Mouse (Mus musculus) neural tube, embryonic 11.5 days (tissue): ENCODE results near the gene Gm17349. TPM values are rescaled to one million over a fixed set of nuclear protein-coding genes. Genes with fewer than 3 reads are reported as not detected.

Experiments
- ATAC-seq: fragments of 200-750 bp; cut with Nextera tagmentation; 2 replicates; pipeline ENCODE4 v1.8.0; 2017; ENCODE audit warnings: moderate number of reproducible peaks, mild to moderate bottlenecking, moderate TSS enrichment, moderate library complexity; ENCODE audit not compliant: insufficient read depth, low FRiP score, low TSS enrichment
- DNase-seq: peaks from one replicate; pipeline ENCODE4 v3.0.0-alpha.2; 2015; ENCODE audit warnings: low spot score
- H3K27ac ChIP-seq: fragments of 300-500 bp; sonication (generic); 2 replicates; pipeline ENCODE4 v1.5.1; 2014; ENCODE audit warnings: low read depth, mild to moderate bottlenecking, low read length
- H3K27me3 ChIP-seq: fragments of 300-500 bp; sonication (generic); 2 replicates; pipeline ENCODE4 v1.6.1; 2014; ENCODE audit warnings: mild to moderate bottlenecking, low read length, mixed read lengths; ENCODE audit not compliant: control insufficient read depth, insufficient read depth
- H3K36me3 ChIP-seq: fragments of 300-500 bp; sonication (generic); 2 replicates; pipeline ENCODE4 v1.6.1; 2014; ENCODE audit warnings: mild to moderate bottlenecking, low read length, moderate library complexity, mixed read lengths; ENCODE audit not compliant: control insufficient read depth, insufficient read depth
- H3K4me1 ChIP-seq: fragments of 300-500 bp; sonication (generic); 2 replicates; pipeline ENCODE4 v1.6.1; 2014; ENCODE audit warnings: low read length, mixed read lengths; ENCODE audit not compliant: control insufficient read depth, insufficient read depth
- H3K4me2 ChIP-seq: fragments of 300-500 bp; sonication (generic); 2 replicates; pipeline ENCODE4 v1.6.1; 2014; ENCODE audit warnings: low read depth, mild to moderate bottlenecking, moderate library complexity
- H3K4me3 ChIP-seq: fragments of 300-500 bp; sonication (generic); 2 replicates; pipeline ENCODE4 v1.5.1; 2014; ENCODE audit warnings: low read depth, low read length
- H3K9ac ChIP-seq: fragments of 300-500 bp; sonication (generic); 2 replicates; pipeline ENCODE4 v1.6.1; 2014; ENCODE audit warnings: mild to moderate bottlenecking, low read length
- H3K9me3 ChIP-seq: fragments of 300-500 bp; sonication (generic); 2 replicates; pipeline ENCODE4 v1.6.1; 2016; ENCODE audit warnings: low read length; ENCODE audit not compliant: control insufficient read depth
- WGBS: fragments of 180-500 bp; shearing (Covaris S2); extraction: QIAGEN DNeasy Blood & Tissue Kit; methylation state at CpG from one replicate; pipeline ENCODE4 v1.1.7; 2014; 5-methylcytosine and 5-hydroxymethylcytosine counted together
- polyA plus RNA-seq: library from polyadenylated mRNA; unstranded; fragments of >200 nt; fragmentation: Nextera tagmentation; extraction: Ambion mirVana; gene quantifications from 2 replicates; pipeline ENCODE4 v1.2.1, GENCODE M21; 2014

Gene Gm17349
- polyA plus RNA-seq, 1 experiment from 2014 or later: not detected

DNA sequence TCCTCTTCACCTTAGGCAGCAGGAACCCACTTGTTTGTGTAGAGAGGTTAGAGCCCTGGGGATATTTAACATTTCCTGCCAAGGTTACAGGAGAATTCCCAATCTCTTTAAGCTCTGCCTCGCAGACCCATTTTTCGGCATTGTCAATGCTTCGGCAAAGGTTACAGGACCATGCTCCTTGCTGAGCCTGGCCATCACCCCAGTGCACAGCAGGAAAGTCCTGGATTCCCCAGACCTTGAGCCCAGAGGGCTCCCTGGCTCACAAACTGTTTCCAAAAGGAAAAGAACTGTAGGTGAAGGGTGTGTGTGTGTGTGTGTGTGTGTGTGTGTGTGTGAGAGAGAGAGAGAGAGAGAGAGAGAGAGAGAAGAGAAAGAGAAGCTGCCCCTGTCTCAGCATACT lies 30.4 kb downstream of the Gm17349 start:
- no peak overlapping the region for H3K9ac ChIP-seq
- DNase-seq: no peak

DNA sequence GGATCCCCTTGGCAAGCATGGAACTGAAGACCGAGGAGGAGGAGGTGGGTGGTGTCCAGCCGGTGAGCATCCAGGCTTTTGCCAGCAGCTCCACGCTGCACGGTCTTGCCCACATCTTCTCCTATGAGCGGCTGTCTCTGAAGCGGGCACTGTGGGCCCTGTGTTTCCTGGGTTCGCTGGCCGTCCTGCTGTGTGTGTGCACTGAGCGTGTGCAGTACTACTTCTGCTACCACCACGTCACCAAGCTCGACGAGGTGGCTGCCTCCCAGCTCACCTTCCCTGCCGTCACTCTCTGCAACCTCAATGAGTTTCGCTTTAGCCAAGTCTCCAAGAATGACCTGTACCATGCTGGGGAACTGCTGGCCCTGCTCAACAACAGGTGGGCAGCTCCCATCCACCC lies 33.5 kb downstream of the Gm17349 start:
- WGBS: 80% methylated on average over 14 of the region's 14 CpGs
- ATAC-seq (no peak), DNase-seq (no peak)
- Histone ChIP-seq H3K4me3 (peak overlapping the region; percentile 72; the same call in 1 of the 2 replicates), H3K27me3 (peaks cover 18% of the 10 kb centered on the region), H3K9me3 (no peaks in the 10 kb centered on the region), H3K4me1 (no peaks in the 10 kb centered on the region), H3K9ac (no peak overlapping the region; the same call in 1 of the 2 replicates), H3K27ac (no peak overlapping the region), H3K4me2 (peak overlapping the region; percentile 95), H3K36me3 (no peaks in the 10 kb centered on the region)

More for the DNA sequence above, 30.4 kb downstream of the Gm17349 start:
- H3K27ac ChIP-seq: no peak overlapping the region
- 76% methylated on average over 3 of the region's 3 CpGs for WGBS
- H3K9me3 ChIP-seq: no peaks in the 10 kb centered on the region
- no peak overlapping the region for H3K4me3 ChIP-seq
- ATAC-seq: no peak
- H3K36me3 ChIP-seq: no peaks in the 10 kb centered on the region
- peaks cover 3% of the 10 kb centered on the region; the same call in 1 of the 2 replicates for H3K4me1 ChIP-seq
- peaks cover 14% of the 10 kb centered on the region for H3K27me3 ChIP-seq
- no peak overlapping the region for H3K4me2 ChIP-seq

DNA sequence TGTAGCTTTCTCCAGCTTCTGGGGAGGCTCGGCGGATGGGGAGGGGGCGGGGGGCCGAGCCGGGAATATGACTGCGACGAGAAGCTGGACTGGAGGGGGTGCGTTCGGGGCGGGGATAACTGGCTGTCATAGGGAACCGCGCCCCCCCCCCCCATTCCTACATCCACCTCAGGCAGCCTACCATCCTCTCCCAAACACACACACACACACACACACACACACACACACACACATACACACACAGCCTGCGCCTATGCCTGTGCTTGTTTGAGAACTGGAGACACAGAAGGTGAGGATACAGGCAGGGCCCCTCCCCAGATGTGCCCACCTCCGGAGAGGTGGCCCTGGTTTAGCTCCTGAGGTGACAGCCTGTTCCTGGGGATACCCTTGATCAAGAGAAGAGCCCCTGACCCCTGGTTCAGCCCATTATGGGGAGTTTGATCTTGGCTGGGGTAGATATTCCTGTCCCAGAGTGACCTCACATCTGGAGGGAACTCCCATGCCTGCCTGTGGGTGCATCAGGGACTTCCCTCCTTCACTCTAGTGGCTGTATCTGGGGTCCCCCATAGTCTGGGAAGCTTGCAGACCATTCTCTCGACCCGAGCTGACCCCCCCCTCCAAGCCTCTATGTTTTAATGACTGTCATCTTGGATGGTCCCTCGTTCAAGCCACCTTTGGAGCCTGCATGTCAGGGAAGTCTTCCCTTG lies 34.2 kb downstream of the Gm17349 start:
- 9% methylated on average over 13 of the region's 17 CpGs for WGBS
- Histone ChIP-seq H3K27me3 (peaks cover 21% of the 10 kb centered on the region), H3K9ac (peak overlapping the region; percentile 81), H3K4me3 (peak overlapping the region; percentile 72), H3K4me2 (peak overlapping the region; percentile 95), H3K27ac (peak overlapping the region; percentile 62), H3K9me3 (no peaks in the 10 kb centered on the region), H3K36me3 (no peaks in the 10 kb centered on the region), H3K4me1 (no peaks in the 10 kb centered on the region; the same call in 1 of the 2 replicates)
- DNase-seq: no peak
- ATAC-seq: peak; percentile 25; the same call in 1 of the 2 replicates

DNA sequence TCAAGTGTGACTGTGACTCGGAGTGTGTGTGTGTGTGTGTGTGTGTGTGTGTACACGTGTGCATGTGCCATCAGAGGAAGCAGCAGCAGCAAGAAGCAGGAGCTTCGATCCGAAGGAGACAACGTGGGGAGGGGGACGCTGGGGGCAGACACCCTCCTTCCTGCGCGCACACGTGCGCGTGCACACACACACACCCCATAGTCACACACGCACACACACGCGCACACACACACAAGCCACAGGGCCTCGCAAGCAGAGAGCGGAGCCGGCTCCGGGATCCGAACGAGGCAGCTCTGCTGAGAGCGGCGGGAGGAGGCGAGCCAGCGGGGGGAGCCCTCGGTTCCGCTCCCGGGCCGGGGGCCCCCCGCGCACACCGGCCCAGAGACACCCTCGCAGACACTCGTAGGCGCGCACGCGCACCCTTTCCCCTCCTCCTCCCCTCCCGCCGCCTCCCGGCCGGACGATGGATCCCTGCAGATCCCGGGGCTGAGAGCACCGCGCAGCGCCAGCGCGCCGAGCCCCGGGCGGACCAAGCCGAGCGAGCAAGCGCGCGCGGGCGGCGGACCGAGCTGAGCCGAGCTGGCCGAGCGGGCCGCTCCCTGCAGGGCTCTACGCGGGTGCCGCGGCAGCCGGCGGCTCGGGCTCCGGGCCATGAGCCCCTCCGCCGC lies 35.0 kb downstream of the Gm17349 start, which contains the start of gene Asic1:
TSS of gene Asic1 (plus strand) at position 215 of the 668 bp plus-strand sequence.
- H3K4me3 ChIP-seq: peak within 1 kb of the TSS; percentile 72
- H3K4me2 ChIP-seq: peak within 1 kb of the TSS; percentile 95
- ATAC-seq: peak; percentile 62
- under 1% methylated on average over 54 of the region's 74 CpGs for WGBS
- H3K27ac ChIP-seq: peak within 1 kb of the TSS; percentile 62
- DNase-seq: peak; percentile 75
- H3K27me3 ChIP-seq: peaks cover 25% of the 10 kb centered on the region
- peaks cover 1% of the 10 kb centered on the region; the same call in 1 of the 2 replicates for H3K4me1 ChIP-seq
- no peaks in the 10 kb centered on the region for H3K36me3 ChIP-seq
- H3K9me3 ChIP-seq: no peaks in the 10 kb centered on the region
- H3K9ac ChIP-seq: peak within 1 kb of the TSS; percentile 81

DNA sequence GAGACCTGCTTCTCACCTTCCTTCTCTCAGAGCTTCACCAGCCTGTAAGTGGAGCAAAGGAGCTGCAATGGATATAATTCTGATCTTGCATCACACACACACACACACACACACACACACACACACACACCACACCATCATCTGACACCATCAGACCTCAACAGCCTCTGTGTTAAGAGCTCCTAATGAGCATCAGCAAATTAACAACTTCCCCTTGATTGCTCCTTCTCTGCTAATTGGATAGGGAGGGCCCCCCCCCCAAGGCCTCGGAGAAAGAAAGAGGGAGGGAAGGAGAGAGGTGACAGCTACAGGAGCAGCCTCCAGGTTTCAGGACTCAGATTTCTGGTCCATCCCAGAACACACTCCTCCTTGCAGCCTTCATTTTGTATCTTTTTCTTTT lies 35.9 kb downstream of the Gm17349 start:
- H3K9ac ChIP-seq: no peak overlapping the region
- peaks cover 2% of the 10 kb centered on the region; the same call in 1 of the 2 replicates for H3K4me1 ChIP-seq
- H3K36me3 ChIP-seq: no peaks in the 10 kb centered on the region
- H3K9me3 ChIP-seq: no peaks in the 10 kb centered on the region
- peaks cover 25% of the 10 kb centered on the region for H3K27me3 ChIP-seq
- DNase-seq (no peak), ATAC-seq (no peak)
- no peak overlapping the region for H3K4me2 ChIP-seq
- WGBS: 0% methylated on average over 1 of the region's 1 CpGs
- no peak overlapping the region for H3K27ac ChIP-seq
- no peak overlapping the region for H3K4me3 ChIP-seq

DNA sequence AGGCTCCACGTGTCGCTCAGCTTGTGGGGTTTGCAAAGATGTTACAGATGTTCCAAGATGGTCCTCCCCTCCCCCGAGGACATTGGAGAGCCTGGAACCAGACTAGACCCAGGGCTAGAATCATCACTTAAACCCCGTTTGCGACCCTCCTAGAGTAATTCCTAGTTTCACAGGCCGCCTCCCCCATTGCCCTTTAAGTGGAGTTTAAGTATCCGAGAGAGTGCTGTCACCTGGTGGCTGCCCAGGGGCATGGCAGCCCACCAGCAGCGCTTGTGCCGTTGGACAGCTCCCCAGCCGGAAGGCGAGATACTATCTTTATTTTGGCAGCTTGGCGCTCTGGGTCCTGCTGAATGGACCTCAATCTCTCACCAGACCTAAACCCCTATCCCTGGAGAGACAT lies 36.4 kb downstream of the Gm17349 start:
- Histone ChIP-seq H3K36me3 (no peaks in the 10 kb centered on the region), H3K27ac (no peak overlapping the region), H3K27me3 (peaks cover 25% of the 10 kb centered on the region), H3K4me2 (no peak overlapping the region), H3K4me1 (peaks cover 5% of the 10 kb centered on the region; the same call in 1 of the 2 replicates), H3K9me3 (no peaks in the 10 kb centered on the region), H3K4me3 (no peak overlapping the region), H3K9ac (no peak overlapping the region)
- ATAC-seq (no peak), DNase-seq (peak; percentile 84)
- 4% methylated on average over 12 of the region's 12 CpGs for WGBS

DNA sequence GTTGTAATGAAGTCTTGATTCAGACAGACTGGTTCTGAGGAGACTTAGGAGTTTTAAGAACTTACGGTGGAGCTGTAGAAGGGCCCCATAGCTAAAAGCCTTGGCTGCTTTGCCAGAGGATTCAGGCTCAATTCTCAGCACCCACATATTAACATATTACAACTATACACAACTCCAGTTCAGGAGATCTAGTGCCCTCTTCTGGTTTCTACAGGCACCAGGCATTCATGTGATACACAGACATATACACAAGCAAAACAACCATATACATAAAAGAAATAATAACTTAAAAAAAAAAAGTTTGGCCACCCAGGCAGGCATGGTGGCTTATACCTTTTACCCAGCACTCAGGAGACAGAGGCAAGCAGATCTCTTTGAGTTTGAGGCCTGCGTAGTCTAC lies 37.7 kb downstream of the Gm17349 start:
- Histone ChIP-seq H3K9ac (no peak overlapping the region), H3K9me3 (no peaks in the 10 kb centered on the region), H3K27me3 (peaks cover 25% of the 10 kb centered on the region), H3K36me3 (no peaks in the 10 kb centered on the region), H3K4me1 (peaks cover 5% of the 10 kb centered on the region; the same call in 1 of the 2 replicates), H3K4me3 (no peak overlapping the region), H3K4me2 (no peak overlapping the region), H3K27ac (no peak overlapping the region)
- DNase-seq (no peak), ATAC-seq (no peak)
- WGBS: 94% methylated on average over 2 of the region's 2 CpGs

DNA sequence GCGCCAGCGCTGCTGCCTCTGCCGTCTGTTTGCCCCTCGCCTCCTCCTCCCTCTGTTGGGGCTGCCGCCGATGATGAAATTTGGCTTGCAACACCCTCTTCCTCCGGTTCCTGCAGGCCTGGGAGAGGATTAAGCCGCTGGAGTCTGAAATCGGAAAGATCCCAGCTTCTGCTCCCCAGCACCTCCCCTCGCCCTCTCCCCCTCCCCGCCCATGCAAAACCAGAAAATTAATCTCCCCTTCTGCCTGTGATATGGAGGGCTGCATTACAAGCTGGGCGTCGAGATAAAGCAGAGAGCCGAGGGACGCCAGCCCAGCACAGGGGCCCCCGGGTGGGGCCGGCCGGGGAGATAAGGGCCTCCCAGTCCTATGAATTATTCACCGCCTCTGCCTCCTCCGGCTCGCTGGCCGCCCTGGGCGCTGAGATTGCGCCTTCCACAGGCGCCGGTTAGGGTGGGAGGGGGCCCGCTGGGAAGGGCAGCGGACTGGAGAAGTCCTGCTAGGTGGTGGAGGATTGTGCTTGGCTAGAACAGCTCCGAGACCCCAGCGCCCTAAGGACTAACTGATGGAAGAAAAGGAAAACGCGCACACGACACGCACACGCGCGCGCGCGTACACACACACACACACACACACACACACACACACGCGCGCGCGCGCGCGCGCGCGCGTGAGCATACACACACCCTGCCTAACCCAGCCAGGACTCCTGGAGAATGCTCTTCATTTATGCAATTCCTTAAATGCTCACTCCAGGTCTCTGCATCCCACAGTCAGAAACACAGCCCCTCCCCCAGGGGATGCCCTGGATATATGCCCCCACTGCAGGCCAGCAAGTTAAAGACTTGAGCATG lies 40.5 kb downstream of the Gm17349 start:
- Histone ChIP-seq H3K4me1 (peaks cover 5% of the 10 kb centered on the region; the same call in 1 of the 2 replicates), H3K4me2 (peak overlapping the region; percentile 60)

More for the DNA sequence above, 40.5 kb downstream of the Gm17349 start:
- Histone ChIP-seq H3K27ac (peak overlapping the region; percentile 83), H3K4me3 (peak overlapping the region; percentile 32), H3K27me3 (peaks cover 11% of the 10 kb centered on the region), H3K36me3 (no peaks in the 10 kb centered on the region), H3K9me3 (no peaks in the 10 kb centered on the region), H3K9ac (peak overlapping the region; percentile 47)
- under 1% methylated on average over 42 of the region's 52 CpGs for WGBS
- peak; percentile 71 for DNase-seq
- ATAC-seq: peak; percentile 58
